Mouse (Mus musculus) v-Abl transformed pro-B cells (cell line): ENCODE measurements around the gene Cib4.

Experiments
- in situ Hi-C, 2 experiments: fragments of 400-800 bp; cut with MboI; formaldehyde crosslinking; loops; one replicate each; pipeline ENCODE4 v1.15.1; 2025; ENCODE audit not compliant: unreplicated experiment in 2 of 2

Cib4 gene

GRCm38 (mm10) chr5:30545698-30546097 lies at the start of gene Cib4:
Cib4 (minus strand) TSS chr5:30545836.
- in situ Hi-C loops = no loop called here

DNA sequence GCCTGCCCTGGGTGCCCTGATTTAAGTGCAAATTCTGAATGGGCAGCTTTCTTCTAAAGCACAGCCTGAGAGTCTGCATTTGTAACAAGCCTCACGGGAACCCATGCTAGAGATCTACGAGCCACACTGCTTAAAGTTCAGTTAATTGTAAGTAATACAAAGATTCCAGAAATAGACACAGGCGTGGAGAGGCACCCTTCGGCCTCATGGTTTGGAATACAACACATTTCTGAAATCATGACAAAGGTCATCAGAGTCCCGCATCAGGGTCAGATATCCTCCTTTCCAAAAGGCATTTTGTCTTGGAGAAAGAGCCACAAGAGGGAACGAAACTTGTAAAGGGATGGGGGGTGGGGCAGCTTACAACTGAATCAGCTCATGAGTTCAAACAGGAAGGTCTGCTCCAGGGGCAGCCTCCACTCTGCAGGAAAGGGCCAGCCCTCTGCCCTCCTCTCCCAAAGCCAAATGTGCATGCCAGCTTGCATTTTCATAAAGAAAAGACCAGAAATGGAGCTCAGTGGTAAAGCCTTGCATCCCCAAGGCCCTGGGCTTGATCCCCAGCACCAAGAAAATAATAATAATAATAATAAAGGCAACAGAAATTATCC lies 49.4 kb upstream of the Cib4 start:
- in situ Hi-C loops = loop anchor here in 1 of 2 experiments (10.0 kb wide), 1 partner anchor 80 kb away; no protein-coding TSS in a partner anchor

DNA sequence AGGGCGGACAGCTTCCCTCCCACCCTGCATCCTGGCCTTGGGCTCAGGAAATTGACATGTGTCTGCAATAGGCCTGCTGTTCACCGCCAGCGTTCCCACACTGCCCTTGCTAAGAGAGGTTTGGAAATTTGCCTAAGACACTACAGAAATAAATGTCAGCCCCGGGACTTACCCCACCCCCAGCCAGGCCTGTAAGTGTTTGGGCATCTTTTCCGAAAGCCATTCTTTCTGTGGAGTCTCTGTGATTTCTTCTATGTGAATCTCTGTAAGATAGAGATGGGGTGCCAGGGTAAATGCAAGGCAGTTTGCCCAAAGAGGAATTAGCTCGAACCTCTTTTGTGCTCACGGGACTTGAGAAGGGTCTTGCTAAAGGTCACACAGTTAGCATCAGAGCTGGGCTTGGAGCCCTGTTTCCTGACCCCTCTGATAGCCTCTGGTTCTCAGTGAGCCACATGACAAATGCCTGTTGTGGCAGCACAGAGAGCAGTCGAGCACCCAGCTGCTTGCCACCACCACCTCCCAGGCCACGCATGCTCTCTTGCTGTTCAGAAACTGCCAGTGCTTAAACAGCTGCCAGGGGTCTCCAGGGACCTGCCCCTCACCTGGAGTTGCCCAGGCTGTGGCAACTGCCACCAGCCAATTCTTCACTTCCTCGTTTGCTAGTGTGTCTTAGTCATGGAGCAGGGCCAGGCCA lies 48.3 kb upstream of the Cib4 start:
- in situ Hi-C loops = loop anchor here in 1 of 2 experiments (10.0 kb wide), 1 partner anchor 79 kb away; no protein-coding TSS in a partner anchor

GRCm38 (mm10) chr5:30593360-30593759 lies 47.7 kb upstream of the Cib4 start:
- in situ Hi-C loops = loop anchor here in 1 of 2 experiments (10.0 kb wide), 1 partner anchor 79 kb away; no protein-coding TSS in a partner anchor

DNA sequence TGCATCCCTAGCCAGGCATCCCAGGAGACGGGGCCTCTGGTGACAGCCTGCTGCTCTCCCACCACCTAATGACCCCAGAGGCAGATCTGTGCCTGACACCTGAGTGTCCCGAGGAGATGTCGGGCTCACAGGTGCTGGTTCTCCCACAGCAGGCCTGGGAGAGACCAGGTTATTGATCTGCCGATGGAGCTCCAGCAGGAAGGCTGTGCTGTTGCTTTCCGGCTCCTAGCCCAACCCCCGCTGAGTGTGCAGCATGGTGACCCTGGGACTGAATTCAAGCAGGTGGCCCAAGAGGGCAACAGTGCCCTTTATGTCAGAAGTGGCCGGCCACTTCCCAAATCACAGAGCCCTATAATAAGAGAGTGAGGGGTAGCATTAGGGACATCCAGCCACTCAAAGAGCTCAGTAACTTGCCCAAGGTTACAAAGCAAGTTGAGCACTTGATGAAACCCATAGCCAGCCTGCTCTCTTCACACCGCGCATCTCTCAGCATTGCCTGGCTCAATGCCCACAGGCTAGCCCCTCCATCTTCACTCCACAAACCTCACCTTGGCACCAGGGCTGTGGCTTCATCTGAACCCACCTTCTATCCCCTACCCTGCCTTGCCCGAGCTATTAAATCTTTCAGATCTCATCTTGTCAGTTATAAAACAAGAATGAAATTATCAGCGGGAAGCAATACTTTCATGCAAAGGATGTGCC lies 46.8 kb upstream of the Cib4 start:
- in situ Hi-C loops = loop anchor here in 1 of 2 experiments (10.0 kb wide), 1 partner anchor 78 kb away; no protein-coding TSS in a partner anchor

- in situ Hi-C loops = loop anchor here in 1 of 2 experiments (10.0 kb wide), 1 partner anchor 77 kb away; no protein-coding TSS in a partner anchor
These were observed 46.1 kb upstream of the Cib4 start for GRCm38 (mm10) chr5:30591786-30592185.

DNA sequence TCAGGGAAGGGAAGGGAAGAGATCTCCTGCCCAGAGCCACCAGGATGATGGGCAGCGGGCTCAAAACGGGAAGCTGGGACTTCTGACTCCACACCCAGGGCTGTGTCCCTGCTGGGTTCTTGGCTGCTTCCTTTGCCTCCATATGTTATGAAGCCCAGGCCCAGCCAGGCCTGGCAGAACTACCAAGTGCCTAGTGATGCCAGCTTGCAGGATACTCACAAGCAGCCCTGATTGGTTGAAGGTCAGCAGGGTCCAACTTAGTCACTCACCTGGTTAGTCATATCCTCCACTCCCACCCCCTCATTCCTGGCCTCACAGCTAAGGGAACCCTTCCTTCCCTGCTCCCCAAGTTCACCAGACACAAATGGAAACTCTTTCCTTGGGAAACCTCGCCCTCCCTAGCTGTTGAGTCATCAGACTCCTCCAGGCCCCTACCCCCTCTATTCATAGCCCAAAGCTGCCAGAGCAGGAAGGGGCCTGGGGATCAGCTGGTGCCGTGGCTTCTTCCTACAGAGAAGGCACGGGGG lies 45.6 kb upstream of the Cib4 start:
- in situ Hi-C loops = loop anchor here in 1 of 2 experiments (10.0 kb wide), 1 partner anchor 76 kb away; no protein-coding TSS in a partner anchor

DNA sequence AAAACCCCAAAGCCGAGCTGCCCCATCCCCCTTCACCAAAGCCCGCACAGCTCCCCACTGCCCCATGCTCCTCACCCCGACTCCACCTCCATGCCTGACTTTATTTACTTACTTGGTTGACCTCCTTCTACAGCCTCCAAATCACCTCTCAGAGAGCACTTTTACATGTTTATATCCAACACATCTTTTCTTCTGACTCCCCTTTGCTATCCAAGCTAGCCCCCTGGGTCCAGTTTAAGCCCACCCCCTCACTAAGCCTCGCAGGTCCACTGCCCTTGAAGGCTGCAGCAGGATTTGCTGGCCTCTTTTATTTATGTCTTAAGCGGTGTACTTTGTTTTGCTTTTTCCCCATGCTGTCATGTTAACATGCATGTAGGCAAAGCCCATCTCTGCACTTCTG lies 44.6 kb upstream of the Cib4 start:
- in situ Hi-C loops = loop anchor here in 1 of 2 experiments (10.0 kb wide), 1 partner anchor 75 kb away; no protein-coding TSS in a partner anchor

GRCm38 (mm10) chr5:30589546-30589945 lies 43.9 kb upstream of the Cib4 start:
- in situ Hi-C loops = no loop called here

DNA sequence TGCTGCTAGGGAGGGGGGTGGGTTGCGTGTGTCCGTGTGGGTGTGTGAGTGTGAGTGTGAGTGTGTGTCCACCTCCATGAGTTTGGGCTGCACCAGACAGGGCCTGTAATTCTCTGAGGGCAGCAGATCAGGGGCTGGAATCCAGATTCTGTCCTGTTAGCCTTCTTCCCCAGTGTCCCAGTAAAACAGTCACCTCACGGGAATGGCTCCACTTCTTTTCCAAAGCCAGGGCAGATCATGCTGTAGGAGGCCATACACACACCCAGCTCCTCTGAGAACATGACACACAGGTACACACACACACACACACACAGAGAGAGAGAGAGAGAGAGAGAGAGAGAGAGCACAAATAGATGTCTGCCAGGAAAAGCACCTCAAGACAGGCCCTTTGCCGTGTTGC lies 43.4 kb upstream of the Cib4 start:
- in situ Hi-C loops = no loop called here

- in situ Hi-C loops = no loop called here
These were observed 42.8 kb upstream of the Cib4 start for GRCm38 (mm10) chr5:30588301-30588968.

DNA sequence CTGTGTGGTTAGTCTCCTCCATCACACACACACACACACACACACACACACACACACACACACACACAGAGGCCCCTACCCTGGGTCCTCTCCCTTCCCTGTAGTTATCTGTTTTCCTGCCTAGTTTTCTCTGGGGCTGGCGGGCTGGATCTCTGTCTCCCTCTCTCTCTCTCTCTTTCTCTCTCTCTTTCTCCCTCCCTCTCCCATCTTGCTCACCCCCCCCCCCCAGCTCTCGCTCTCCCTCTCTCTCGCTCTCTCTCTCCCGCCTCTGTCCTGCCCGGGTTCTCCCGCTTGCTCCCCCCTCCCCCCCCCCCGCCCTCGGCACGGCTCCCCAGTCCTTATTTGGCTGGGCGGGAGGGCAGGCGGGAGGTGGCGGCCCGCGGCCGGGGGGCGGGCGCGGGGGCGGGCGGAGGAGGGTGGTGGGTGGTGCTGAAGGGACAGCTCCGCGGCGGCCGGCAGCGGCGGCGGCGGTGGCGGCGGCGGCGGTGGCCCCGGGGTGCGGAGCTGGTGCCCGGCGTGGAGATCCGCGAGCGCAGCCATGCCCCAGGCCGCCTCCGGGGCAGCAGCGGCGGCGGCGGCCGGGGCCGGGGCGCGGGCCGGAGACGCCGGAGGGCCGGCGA lies 42.2 kb upstream of the Cib4 start, which contains the start of gene Kcnk3:
Gene Kcnk3, plus strand, starts transcription at position 490 of the 620 bp plus-strand sequence.
- in situ Hi-C loops = no loop called here

DNA sequence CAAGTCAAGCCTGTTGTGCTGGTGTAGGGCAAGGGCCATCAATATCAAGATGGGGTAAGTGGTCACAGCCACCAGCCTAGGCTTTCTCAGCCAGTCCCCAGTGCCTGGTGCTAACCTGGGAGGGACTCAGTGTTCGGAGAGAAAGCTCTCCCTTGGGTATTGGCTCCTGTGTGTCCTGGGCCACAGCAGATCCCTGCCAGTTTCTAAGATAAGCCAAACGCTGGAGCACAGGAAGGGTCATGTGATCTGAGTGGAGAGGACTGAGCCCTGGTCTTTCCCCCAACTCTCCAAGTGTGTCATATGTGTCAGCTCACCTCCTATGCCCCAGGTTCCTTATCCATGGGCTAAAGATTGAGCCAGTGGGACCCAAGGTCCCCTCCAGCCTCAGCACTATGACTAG lies 41.5 kb upstream of the Cib4 start:
- in situ Hi-C loops = no loop called here

DNA sequence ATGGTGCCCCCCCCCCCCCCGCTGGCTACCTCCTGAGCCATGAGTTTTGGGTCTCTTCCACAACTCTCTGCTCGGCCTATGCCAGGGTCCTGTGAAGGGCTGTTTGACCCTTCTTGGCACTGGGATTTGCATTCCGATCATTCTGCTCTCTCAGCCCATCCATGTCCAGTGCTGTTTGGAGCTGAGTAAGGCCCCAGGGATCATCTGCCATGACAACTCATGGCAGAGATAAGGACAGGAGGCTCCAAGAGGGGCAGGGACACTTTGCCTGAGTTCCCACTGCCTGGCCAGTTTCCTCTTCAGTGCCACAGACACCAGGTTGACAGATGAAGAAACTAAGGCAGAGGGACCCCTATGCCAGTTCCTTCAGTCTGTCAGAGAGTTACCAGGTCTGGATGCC lies 41.0 kb upstream of the Cib4 start:
- in situ Hi-C loops = no loop called here

- in situ Hi-C loops = no loop called here
These were observed 36.4 kb upstream of the Cib4 start for GRCm38 (mm10) chr5:30582017-30582416.

- in situ Hi-C loops = no loop called here
These were observed 35.1 kb upstream of the Cib4 start for GRCm38 (mm10) chr5:30580725-30581124.

GRCm38 (mm10) chr5:30578445-30579080 lies 32.9 kb upstream of the Cib4 start:
- in situ Hi-C loops = no loop called here

GRCm38 (mm10) chr5:30577654-30578310 lies 32.1 kb upstream of the Cib4 start:
- in situ Hi-C loops = no loop called here

DNA sequence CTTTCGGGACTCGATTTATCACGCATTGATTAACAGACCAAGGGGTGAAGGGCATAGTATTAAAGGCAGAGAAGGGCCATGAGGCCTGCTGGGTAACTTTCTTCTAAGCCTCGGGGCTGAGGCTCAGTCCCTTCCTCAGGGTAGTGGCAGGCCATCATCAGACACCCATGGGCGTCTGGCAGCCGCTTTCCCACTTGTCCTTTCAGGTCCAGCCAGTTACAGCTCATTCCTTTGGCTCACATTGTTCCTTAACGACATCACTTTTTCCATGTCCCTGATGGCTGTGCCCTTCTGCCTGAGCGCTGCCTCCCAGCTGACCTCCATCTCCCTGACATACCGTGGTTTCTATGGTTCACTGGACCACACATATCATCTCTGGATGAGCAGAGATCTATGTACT lies 31.6 kb upstream of the Cib4 start:
- in situ Hi-C loops = no loop called here
